Mouse (Mus musculus) layer of hippocampus, adult 9-11 months (tissue): ENCODE measurements at regions not wholly inside any gene's neighbourhood (a gene's known extent, or its start where the extent isn't known, plus 50 kb on each side); places are given as distances from the start of the nearest gene placed in this dataset.

Source experiments
- DNase-seq: peaks from one replicate; pipeline ENCODE4 v3.0.0; 2022

- DNase-seq: no peak
Observed at GRCm38 (mm10) chr7:54068271-54068851, 766.9 kb upstream of the Luzp2 start.

GRCm38 (mm10) chr7:54116951-54117350, 718.3 kb upstream of the Luzp2 start:
- peak; percentile 25 for DNase-seq

GRCm38 (mm10) chr7:54138988-54139387, 696.3 kb upstream of the Luzp2 start:
- DNase-seq: no peak

- no peak for DNase-seq
Observed at GRCm38 (mm10) chr7:54150855-54151254, 684.4 kb upstream of the Luzp2 start.

- no peak for DNase-seq
Observed at GRCm38 (mm10) chr7:54200001-54200400, 635.3 kb upstream of the Luzp2 start.
